16 mouse cellular contexts compared by ENCODE assay signal in genomic region chr11:27160411-27160810, GRCm38 (mm10).
A peak's percentile ranks its signal among the peaks of the same experiment; 100 is the strongest.
DNase-seq lines count a peak whose midpoint lies in the region; TF ChIP-seq lines count a peak whose summit lies in the region.
"Had no signal": no experiment of that assay in that cellular context is flagged by ENCODE, and none has a peak within 500 bp of the region (broad histone marks: within the 10 kb centered on the region; RNA-seq: fewer than 3 reads in every experiment).

No protein-coding gene starts in this region.

- TF ChIP-seq CTCF in CH12.LX (conservative IDR thresholded peaks at IDR 0.05 in 1 of 2, IDR thresholded peaks at IDR 0.05 in 1 of 2; ENCODE audit: low read depth in 2 of 2, low read length in 2 of 2) = peak in 1 of 2 experiments; percentile 57; a peak in 2 of 4 replicates

- no peak for TF ChIP-seq POLR2A in CH12.LX (IDR thresholded peaks at IDR 0.05; ENCODE audit: low read depth, low read length)

- peak; percentile 54 for TF ChIP-seq RAD21 in CH12.LX (IDR thresholded peaks at IDR 0.05; ENCODE audit: low read depth, low read length)

- H3K4me3 ChIP-seq in CH12.LX (replicated peaks in 1 of 3; ENCODE audit: low read depth in 2 of 3, low read length in 2 of 3, poor library complexity in 1 of 3) = no peak overlapping the region

- TF ChIP-seq EP300 in CH12.LX (IDR thresholded peaks at IDR 0.05; ENCODE audit: low read length) = no peak

- H3K79me2 ChIP-seq in CH12.LX (replicated peaks; ENCODE audit: control insufficient read depth, extremely low read depth, insufficient read depth, poor library complexity, severe bottlenecking) = no peaks in the 10 kb centered on the region

- no peak overlapping the region for H3K9ac ChIP-seq in CH12.LX (ENCODE audit: insufficient read depth, low read depth)

- H3K4me2 ChIP-seq in CH12.LX (ENCODE audit: insufficient read depth, low read depth, poor library complexity, severe bottlenecking) = no peak overlapping the region

- H3K27ac ChIP-seq in CH12.LX (ENCODE audit: insufficient read depth, low read depth) = no peak overlapping the region

- dilution Hi-C loops in CH12.LX (cut with MboI; ENCODE audit: extremely low pct_ligation_motif_present, extremely low pct_unique_long_range_greater_than_20kb, low sequenced_read_pairs) = no loop called here

- in situ Hi-C loops in CH12.LX (cut with MboI; ENCODE audit: low pct_ligation_motif_present, low pct_unique_long_range_greater_than_20kb, low sequenced_read_pairs) = no loop called here

- H3K27me3 ChIP-seq in CH12.LX (replicated peaks) = no peaks in the 10 kb centered on the region
- H3K27me3 ChIP-seq: Patski had no signal

- H3K9me3 ChIP-seq in CH12.LX (replicated peaks; ENCODE audit: low read length) = no peaks in the 10 kb centered on the region
- H3K9me3 ChIP-seq: G1E had no signal

- DNase-seq in CH12.LX (ENCODE audit: extremely low read depth) = peak; percentile 11
- DNase-seq in layer of hippocampus, postnatal 25 days (ENCODE audit: extremely low spot score in 1 of 2, low spot score in 1 of 2) = no peak
- DNase-seq: adrenal gland, adult 2 months; adrenal gland, adult 8-10 months; adrenal gland, postnatal 10 days; adrenal gland, postnatal 14 days; adrenal gland, postnatal 25 days; adrenal gland, postnatal 36 days; B cell, adult 2 months; cerebellum, adult 11 months; cerebellum, adult 11-12 months; cerebellum, adult 18-20 months; cerebellum, adult 2 months; cerebellum, adult 8-10 months had no signal

- no peaks in the 10 kb centered on the region for H3K36me3 ChIP-seq in CH12.LX (replicated peaks in 1 of 2; ENCODE audit: control insufficient read depth in 1 of 2, insufficient read depth in 1 of 2, low read length in 1 of 2)
- H3K36me3 ChIP-seq: G1E had no signal

- no peaks in the 10 kb centered on the region for H3K4me1 ChIP-seq in CH12.LX (ENCODE audit: control insufficient read depth in 1 of 2, insufficient read depth in 2 of 2)

TF ChIP-seq in CH12.LX, 34 proteins besides CTCF, POLR2A, EP300 and RAD21:
- TF ChIP-seq BHLHE40 (IDR thresholded peaks at IDR 0.05; ENCODE audit: low read depth, low read length) = no peak
- no peak for TF ChIP-seq UBTF (IDR thresholded peaks at IDR 0.05; ENCODE audit: low read depth, low read length)
- TF ChIP-seq CHD1 (IDR thresholded peaks at IDR 0.05; ENCODE audit: low read depth, low read length) = no peak
- TF ChIP-seq SMC3 (IDR thresholded peaks at IDR 0.05; ENCODE audit: low read depth, low read length) = peak; percentile 61
- TF ChIP-seq MAX (IDR thresholded peaks at IDR 0.05; ENCODE audit: low read length) = no peak
- TF ChIP-seq MXI1 (IDR thresholded peaks at IDR 0.05; ENCODE audit: low read depth, low read length) = no peak
- no peak for TF ChIP-seq JUN (IDR thresholded peaks at IDR 0.05; ENCODE audit: insufficient read depth, low read depth, low read length)
